Mouse (Mus musculus) kidney, embryonic 14.5 days (tissue): ENCODE data around the gene 4930474N05Rik. TPM values are rescaled to one million over a fixed set of nuclear protein-coding genes. Genes with fewer than 3 reads are reported as not detected.

Source experiments
- ATAC-seq: fragments of 200-750 bp; cut with Nextera tagmentation; 2 replicates; pipeline ENCODE4 v1.8.0; 2017; ENCODE audit warnings: moderate number of reproducible peaks, mild to moderate bottlenecking, moderate TSS enrichment, moderate library complexity; ENCODE audit not compliant: low FRiP score, low TSS enrichment
- H3K27ac ChIP-seq: fragments of 300-500 bp; sonication (generic); 2 replicates; pipeline ENCODE4 v1.5.1; 2014; ENCODE audit warnings: low read depth, mild to moderate bottlenecking, low read length, moderate library complexity, mixed read lengths
- H3K27me3 ChIP-seq: fragments of 300-500 bp; sonication (generic); 2 replicates; pipeline ENCODE4 v1.6.1; 2014; ENCODE audit warnings: mild to moderate bottlenecking, low read length; ENCODE audit not compliant: control insufficient read depth, insufficient read depth
- H3K36me3 ChIP-seq: fragments of 300-500 bp; sonication (generic); 2 replicates; pipeline ENCODE4 v1.6.1; 2014; ENCODE audit warnings: low read length, mixed read lengths; ENCODE audit not compliant: control insufficient read depth, insufficient read depth
- H3K4me1 ChIP-seq: fragments of 300-500 bp; sonication (generic); 2 replicates; pipeline ENCODE4 v1.6.1; 2014; ENCODE audit warnings: low read length, mixed read lengths; ENCODE audit not compliant: control insufficient read depth, insufficient read depth
- H3K4me2 ChIP-seq: fragments of 300-500 bp; sonication (generic); replicated peaks from 2 replicates; pipeline ENCODE4 v1.6.1; 2014; ENCODE audit warnings: low read depth, mild to moderate bottlenecking, low read length
- H3K4me3 ChIP-seq: fragments of 300-500 bp; sonication (generic); 2 replicates; pipeline ENCODE4 v1.5.1; 2014; ENCODE audit warnings: mild to moderate bottlenecking, low read length
- H3K9ac ChIP-seq: fragments of 300-500 bp; sonication (generic); 2 replicates; pipeline ENCODE4 v1.6.1; 2014; ENCODE audit warnings: low read depth, mild to moderate bottlenecking, low read length, moderate library complexity
- H3K9me3 ChIP-seq: fragments of 300-500 bp; sonication (generic); 2 replicates; pipeline ENCODE4 v1.6.1; 2016; ENCODE audit warnings: low read length; ENCODE audit not compliant: control insufficient read depth
- WGBS: fragments of 180-500 bp; shearing (Covaris S2); extraction: QIAGEN DNeasy Blood & Tissue Kit; methylation state at CpG from one replicate; pipeline ENCODE4 v1.1.7; 2014; 5-methylcytosine and 5-hydroxymethylcytosine counted together
- polyA plus RNA-seq: library from polyadenylated mRNA; unstranded; fragments of >200 nt; fragmentation: Nextera tagmentation; extraction: Ambion mirVana; gene quantifications from 2 replicates; pipeline ENCODE4 v1.2.1, GENCODE M21; 2014

Gene 4930474N05Rik
- polyA plus RNA-seq, 1 experiment from 2014 or later, result not detected

DNA sequence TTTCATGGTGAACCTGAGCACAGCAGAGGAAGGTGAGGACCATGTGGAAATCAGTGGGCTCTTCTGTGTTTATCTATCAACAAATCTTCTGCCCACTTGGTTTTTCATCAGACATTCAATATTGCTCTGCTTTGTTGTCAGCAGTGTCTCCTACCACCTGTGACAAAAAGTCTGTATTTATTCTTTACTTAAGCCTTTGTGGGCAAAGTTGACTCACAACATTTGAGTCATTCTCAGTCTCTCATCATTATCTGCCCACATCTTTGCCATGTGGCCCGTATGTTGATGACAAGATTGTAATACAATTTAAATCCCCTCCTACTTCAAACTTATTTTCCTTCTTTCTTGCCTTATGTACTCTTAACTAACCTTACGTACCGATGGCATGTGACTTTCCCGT, 43.0 kb downstream of the 4930474N05Rik start:
- Histone ChIP-seq H3K36me3 (no peaks in the 10 kb centered on the region), H3K9me3 (no peaks in the 10 kb centered on the region), H3K27me3 (no peaks in the 10 kb centered on the region), H3K4me3 (no peak overlapping the region), H3K9ac (no peak overlapping the region), H3K27ac (no peak overlapping the region), H3K4me2 (no peak overlapping the region), H3K4me1 (no peaks in the 10 kb centered on the region)
- WGBS, result 88% methylated on average over 4 of the region's 4 CpGs
- ATAC-seq, result no peak

- no peaks in the 10 kb centered on the region for H3K27me3 ChIP-seq
- no peaks in the 10 kb centered on the region for H3K9me3 ChIP-seq
- H3K27ac ChIP-seq, result no peak overlapping the region
- no peak overlapping the region for H3K4me2 ChIP-seq
- no peak overlapping the region for H3K9ac ChIP-seq
- no peak overlapping the region for H3K4me3 ChIP-seq
- no peaks in the 10 kb centered on the region for H3K36me3 ChIP-seq
- ATAC-seq, result no peak
- no peaks in the 10 kb centered on the region for H3K4me1 ChIP-seq
These were observed 50.5 kb downstream of the 4930474N05Rik start for GRCm38 (mm10) chr14:36145261-36145660.
